Mouse (Mus musculus) midbrain, embryonic 11.5 days (tissue): Measurements from ENCODE around the gene Tom1l2. TPM values are rescaled to one million over a fixed set of nuclear protein-coding genes. Genes with fewer than 3 reads are reported as not detected.

Experiments used
- ATAC-seq: fragments of 200-750 bp; cut with Nextera tagmentation; 2 replicates; pipeline ENCODE4 v1.8.0; 2017; ENCODE audit warnings: moderate TSS enrichment, moderate library complexity; ENCODE audit not compliant: low FRiP score
- DNase-seq: peaks from one replicate; pipeline ENCODE4 v3.0.0; 2015; ENCODE audit warnings: low spot score; ENCODE audit errors: missing footprints
- H3K27ac ChIP-seq: fragments of 300-500 bp; sonication (generic); 2 replicates; pipeline ENCODE4 v1.5.1; 2014; ENCODE audit warnings: low read depth, low read length
- H3K27me3 ChIP-seq: fragments of 300-500 bp; sonication (generic); 2 replicates; pipeline ENCODE4 v1.6.1; 2014; ENCODE audit warnings: mild to moderate bottlenecking, low read length, moderate library complexity, mixed read lengths; ENCODE audit not compliant: control insufficient read depth, insufficient read depth
- H3K36me3 ChIP-seq: fragments of 300-500 bp; sonication (generic); 2 replicates; pipeline ENCODE4 v1.6.1; 2014; ENCODE audit warnings: mild to moderate bottlenecking, low read length, moderate library complexity, mixed read lengths; ENCODE audit not compliant: control insufficient read depth, insufficient read depth
- H3K4me1 ChIP-seq: fragments of 300-500 bp; sonication (generic); 2 replicates; pipeline ENCODE4 v1.6.1; 2014; ENCODE audit warnings: low read length; ENCODE audit not compliant: control insufficient read depth, insufficient read depth
- H3K4me2 ChIP-seq: fragments of 300-500 bp; sonication (generic); 2 replicates; pipeline ENCODE4 v1.6.1; 2014; ENCODE audit warnings: mild to moderate bottlenecking, moderate library complexity
- H3K4me3 ChIP-seq: fragments of 300-500 bp; sonication (generic); 2 replicates; pipeline ENCODE4 v1.5.1; 2014; ENCODE audit warnings: low read depth, low read length
- H3K9ac ChIP-seq: fragments of 300-500 bp; sonication (generic); 2 replicates; pipeline ENCODE4 v1.6.1; 2014; ENCODE audit warnings: low read length
- H3K9me3 ChIP-seq: fragments of 300-500 bp; sonication (generic); 2 replicates; pipeline ENCODE4 v1.6.1; 2016; ENCODE audit warnings: low read length; ENCODE audit not compliant: control insufficient read depth
- WGBS: fragments of 180-500 bp; shearing (Covaris S2); extraction: QIAGEN DNeasy Blood & Tissue Kit; methylation state at CpG from one replicate; pipeline ENCODE4 v1.1.7; 2014; 5-methylcytosine and 5-hydroxymethylcytosine counted together
- polyA plus RNA-seq: library from polyadenylated mRNA; unstranded; fragments of >200 nt; fragmentation: Nextera tagmentation; extraction: Ambion mirVana; gene quantifications from 2 replicates; pipeline ENCODE4 v1.2.1, GENCODE M21; 2014

Tom1l2 gene
- polyA plus RNA-seq, 1 experiment from 2014 or later: 12.1 TPM

DNA sequence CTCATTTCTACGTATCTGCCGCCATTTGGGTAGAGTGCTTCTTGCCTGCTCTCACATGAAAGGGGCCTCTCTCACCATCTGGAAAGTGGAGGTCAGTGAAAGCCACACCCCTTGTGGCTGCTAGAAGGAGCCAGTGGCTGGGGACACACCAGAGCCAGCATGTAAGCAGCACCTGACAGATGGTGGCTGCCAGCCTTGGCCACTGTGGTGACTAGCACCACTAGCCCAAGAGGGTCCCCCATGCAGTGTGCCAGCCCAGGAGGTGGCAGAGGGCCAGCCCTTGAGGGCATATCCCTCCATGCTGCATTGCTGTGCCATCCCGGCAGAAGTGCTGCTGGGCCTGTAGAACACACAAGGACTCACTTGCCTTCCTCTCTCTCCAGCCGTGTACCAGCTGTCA is 159.1 kb downstream of the Tom1l2 start:
- peaks cover 27% of the 10 kb centered on the region for H3K36me3 ChIP-seq

GRCm38 (mm10) chr11:60192534-60192933 is 160.2 kb downstream of the Tom1l2 start:
- H3K27me3 ChIP-seq: no peaks in the 10 kb centered on the region
- H3K36me3 ChIP-seq: peaks cover 32% of the 10 kb centered on the region
- WGBS: 80% methylated on average over 6 of the region's 6 CpGs
- H3K9me3 ChIP-seq: peaks cover 6% of the 10 kb centered on the region; the same call in 1 of the 2 replicates
- no peak overlapping the region for H3K27ac ChIP-seq
- DNase-seq (no peak), ATAC-seq (no peak)
- H3K4me2 ChIP-seq: no peak overlapping the region
- H3K4me1 ChIP-seq: no peaks in the 10 kb centered on the region
- H3K9ac ChIP-seq: no peak overlapping the region
- no peak overlapping the region for H3K4me3 ChIP-seq

More for the DNA sequence above, 159.1 kb downstream of the Tom1l2 start:
- Histone ChIP-seq H3K9ac (no peak overlapping the region), H3K4me3 (no peak overlapping the region), H3K27me3 (no peaks in the 10 kb centered on the region), H3K4me2 (no peak overlapping the region), H3K27ac (no peak overlapping the region), H3K4me1 (no peaks in the 10 kb centered on the region), H3K9me3 (peaks cover 6% of the 10 kb centered on the region; the same call in 1 of the 2 replicates)
- DNase-seq (no peak), ATAC-seq (no peak)
- WGBS: 87% methylated on average over 4 of the region's 4 CpGs

DNA sequence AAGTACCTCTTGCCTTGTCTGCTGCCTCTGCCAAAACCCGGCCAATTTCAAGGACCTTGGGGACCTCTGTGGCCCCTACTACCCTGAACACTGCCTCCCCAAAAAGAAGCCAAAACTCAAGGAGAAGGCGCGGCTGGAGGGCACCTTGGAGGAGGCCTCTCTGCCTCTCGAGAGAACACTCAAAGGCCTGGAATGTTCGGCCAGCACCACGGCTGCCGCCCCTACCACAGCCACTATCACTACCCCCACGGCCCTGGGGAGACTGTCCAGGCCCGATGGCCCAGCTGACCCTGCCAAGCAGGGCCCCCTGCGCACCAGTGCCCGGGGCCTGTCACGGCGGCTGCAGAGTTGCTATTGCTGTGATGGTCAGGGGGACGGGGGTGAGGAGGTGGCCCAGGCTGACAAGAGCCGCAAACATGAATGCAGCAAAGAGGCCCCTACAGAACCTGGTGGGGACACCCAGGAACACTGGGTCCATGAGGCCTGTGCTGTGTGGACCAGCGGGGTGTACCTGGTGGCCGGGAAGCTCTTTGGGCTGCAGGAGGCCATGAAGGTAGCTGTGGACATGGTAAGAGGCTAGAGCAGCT is 162.6 kb downstream of the Tom1l2 start:
- no peak overlapping the region for H3K4me2 ChIP-seq
- DNase-seq (no peak), ATAC-seq (no peak)
- peaks cover 42% of the 10 kb centered on the region for H3K36me3 ChIP-seq
- peaks cover 6% of the 10 kb centered on the region; the same call in 1 of the 2 replicates for H3K9me3 ChIP-seq
- no peak overlapping the region for H3K4me3 ChIP-seq
- H3K27ac ChIP-seq: no peak overlapping the region
- 91% methylated on average over 17 of the region's 17 CpGs for WGBS
- H3K9ac ChIP-seq: no peak overlapping the region
- peaks cover 1% of the 10 kb centered on the region; the same call in 1 of the 2 replicates for H3K4me1 ChIP-seq
- H3K27me3 ChIP-seq: no peaks in the 10 kb centered on the region

DNA sequence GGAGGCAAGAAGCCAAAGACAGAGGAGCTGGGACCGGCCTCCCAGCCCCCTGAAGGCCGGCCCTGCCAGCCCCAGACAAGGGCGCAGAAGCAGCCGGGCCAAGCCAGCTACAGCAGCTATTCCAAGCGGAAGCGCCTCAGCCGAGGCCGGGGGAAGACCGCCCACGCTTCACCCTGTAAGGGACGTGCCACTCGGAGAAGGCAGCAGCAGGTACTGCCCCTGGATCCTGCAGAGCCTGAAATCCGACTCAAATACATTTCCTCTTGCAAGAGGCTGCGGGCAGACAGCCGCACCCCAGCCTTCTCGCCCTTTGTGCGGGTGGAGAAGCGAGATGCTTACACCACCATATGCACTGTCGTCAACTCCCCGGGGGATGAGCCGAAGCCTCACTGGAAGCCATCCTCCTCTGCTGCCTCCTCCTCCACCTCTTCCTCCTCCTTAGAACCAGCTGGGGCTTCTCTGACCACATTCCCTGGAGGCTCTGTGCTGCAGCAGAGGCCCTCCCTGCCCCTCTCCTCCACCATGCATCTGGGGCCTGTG is 163.1 kb downstream of the Tom1l2 start:
- H3K36me3 ChIP-seq: peaks cover 37% of the 10 kb centered on the region
- DNase-seq: no peak
- peaks cover 7% of the 10 kb centered on the region for H3K4me1 ChIP-seq
- WGBS: 91% methylated on average over 21 of the region's 21 CpGs
- H3K27ac ChIP-seq: no peak overlapping the region; the same call in 1 of the 2 replicates
- no peak for ATAC-seq
- H3K9ac ChIP-seq: no peak overlapping the region
- no peak overlapping the region for H3K4me3 ChIP-seq
- no peak overlapping the region for H3K4me2 ChIP-seq
- H3K9me3 ChIP-seq: peaks cover 2% of the 10 kb centered on the region; the same call in 1 of the 2 replicates
- no peaks in the 10 kb centered on the region for H3K27me3 ChIP-seq

GRCm38 (mm10) chr11:60188275-60188853 is 164.3 kb downstream of the Tom1l2 start:
- H3K36me3 ChIP-seq: peaks cover 32% of the 10 kb centered on the region; the same call in 1 of the 2 replicates
- peaks cover 19% of the 10 kb centered on the region for H3K4me1 ChIP-seq
- no peaks in the 10 kb centered on the region for H3K9me3 ChIP-seq
- H3K9ac ChIP-seq: no peak overlapping the region
- H3K4me3 ChIP-seq: no peak overlapping the region
- no peak for DNase-seq
- H3K4me2 ChIP-seq: no peak overlapping the region
- 91% methylated on average over 25 of the region's 25 CpGs for WGBS
- no peaks in the 10 kb centered on the region for H3K27me3 ChIP-seq
- no peak for ATAC-seq
- H3K27ac ChIP-seq: no peak overlapping the region

DNA sequence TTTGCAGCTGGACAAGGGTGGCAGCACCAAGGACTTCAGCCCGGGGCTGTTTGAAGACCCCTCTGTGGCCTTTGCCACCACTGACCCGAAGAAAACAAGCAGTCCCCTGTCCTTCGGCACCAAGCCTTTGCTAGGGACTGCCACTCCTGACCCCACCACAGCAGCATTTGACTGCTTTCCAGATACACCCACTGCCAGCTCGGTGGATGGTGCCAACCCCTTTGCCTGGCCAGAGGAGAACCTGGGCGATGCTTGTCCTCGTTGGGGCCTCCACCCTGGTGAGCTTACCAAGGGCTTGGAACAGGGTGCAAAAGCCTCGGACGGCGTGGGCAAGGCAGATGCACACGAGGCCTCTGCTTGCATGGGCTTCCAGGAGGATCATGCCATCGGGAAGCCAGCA is 165.6 kb downstream of the Tom1l2 start:
- Histone ChIP-seq H3K4me1 (peaks cover 32% of the 10 kb centered on the region), H3K4me2 (no peak overlapping the region), H3K27me3 (no peaks in the 10 kb centered on the region), H3K36me3 (peaks cover 32% of the 10 kb centered on the region; the same call in 1 of the 2 replicates), H3K4me3 (no peak overlapping the region), H3K9me3 (no peaks in the 10 kb centered on the region), H3K9ac (no peak overlapping the region), H3K27ac (no peak overlapping the region)
- DNase-seq (no peak), ATAC-seq (no peak)
- 95% methylated on average over 11 of the region's 11 CpGs for WGBS

DNA sequence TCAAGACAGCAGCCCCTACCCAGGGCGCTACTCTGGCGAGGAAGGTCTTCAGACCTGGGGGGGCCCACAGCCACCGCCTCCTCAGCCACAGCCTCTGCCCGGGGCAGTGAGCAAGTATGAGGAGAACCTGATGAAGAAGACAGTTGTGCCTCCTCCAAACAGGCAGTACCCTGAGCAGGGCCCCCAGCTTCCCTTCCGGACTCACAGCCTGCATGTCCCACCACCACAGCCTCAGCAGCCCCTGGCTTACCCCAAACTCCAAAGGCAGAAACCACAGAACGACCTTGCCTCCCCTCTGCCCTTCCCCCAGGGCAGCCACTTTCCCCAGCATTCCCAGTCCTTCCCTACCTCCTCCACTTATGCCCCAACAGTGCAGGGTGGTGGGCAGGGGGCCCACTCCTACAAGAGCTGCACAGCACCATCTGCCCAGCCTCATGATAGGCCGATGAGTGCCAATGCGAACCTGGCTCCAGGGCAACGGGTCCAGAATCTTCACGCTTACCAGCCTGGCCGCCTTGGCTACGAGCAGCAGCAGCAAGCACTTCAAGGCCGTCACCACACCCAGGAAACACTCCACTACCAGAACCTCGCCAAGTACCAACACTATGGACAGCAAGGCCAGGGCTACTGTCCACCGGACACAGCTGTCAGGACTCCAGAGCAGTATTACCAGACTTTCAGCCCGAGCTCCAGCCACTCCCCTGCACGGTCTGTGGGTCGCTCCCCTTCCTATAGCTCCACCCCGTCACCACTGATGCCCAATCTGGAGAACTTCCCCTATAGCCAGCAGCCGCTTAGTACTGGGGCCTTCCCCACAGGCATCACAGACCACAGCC is 167.1 kb downstream of the Tom1l2 start:
- DNase-seq (no peak), ATAC-seq (no peak)
- no peak overlapping the region for H3K9ac ChIP-seq
- no peaks in the 10 kb centered on the region for H3K27me3 ChIP-seq
- no peak overlapping the region for H3K27ac ChIP-seq
- no peaks in the 10 kb centered on the region for H3K9me3 ChIP-seq
- 85% methylated on average over 20 of the region's 20 CpGs for WGBS
- H3K4me2 ChIP-seq: no peak overlapping the region
- no peak overlapping the region for H3K4me3 ChIP-seq
- peaks cover 36% of the 10 kb centered on the region for H3K4me1 ChIP-seq
- H3K36me3 ChIP-seq: peaks cover 25% of the 10 kb centered on the region; the same call in 1 of the 2 replicates

DNA sequence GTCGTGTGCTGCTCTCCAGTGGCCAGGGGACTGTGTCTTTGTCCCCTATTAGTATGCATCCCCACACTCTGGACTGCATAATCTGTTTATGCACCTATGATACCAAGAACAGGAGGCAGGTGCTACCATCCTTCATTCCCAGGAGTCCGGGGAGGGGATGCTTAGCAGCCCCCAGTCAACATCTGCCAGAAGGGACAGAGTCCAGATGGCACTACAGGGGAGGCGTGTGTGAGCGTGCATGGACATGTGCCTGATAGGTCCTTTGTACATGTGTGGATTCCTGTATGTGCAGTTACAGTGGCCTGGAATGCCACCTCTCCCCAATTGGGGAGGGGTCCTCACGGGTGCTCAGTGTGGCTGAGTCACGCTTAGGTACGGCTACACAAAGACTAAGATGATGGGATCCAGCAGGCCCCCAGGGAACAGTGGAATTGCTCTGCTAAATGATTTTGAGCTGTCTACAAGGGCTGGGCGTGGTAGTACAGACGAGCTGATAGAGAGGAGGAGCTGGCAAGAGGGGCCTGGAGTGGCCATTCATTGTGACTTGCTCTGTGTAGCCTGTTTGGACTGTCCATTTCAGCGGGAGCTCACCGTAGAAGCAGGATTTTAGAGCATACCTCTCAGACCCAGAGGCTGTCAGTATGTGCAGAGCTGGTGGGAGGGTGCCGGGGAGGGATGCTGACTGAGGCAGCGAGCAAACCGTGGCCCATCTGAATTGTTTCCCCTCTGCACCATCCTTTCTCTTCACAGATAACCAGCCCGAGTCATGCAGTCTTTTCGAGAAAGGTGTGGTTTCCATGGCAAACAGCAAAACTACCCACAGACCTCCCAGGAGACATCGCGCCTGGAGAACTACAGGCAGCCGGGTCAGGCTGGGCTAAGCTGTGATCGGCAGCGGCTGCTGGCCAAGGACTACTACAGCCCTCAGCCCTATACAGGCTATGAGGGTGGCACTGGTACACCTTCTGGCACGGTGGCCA is 168.1 kb downstream of the Tom1l2 start:
- ATAC-seq: peak; percentile 62; the same call in 1 of the 2 replicates
- Histone ChIP-seq H3K9ac (peak overlapping the region; percentile 28), H3K36me3 (peaks cover 22% of the 10 kb centered on the region; the same call in 1 of the 2 replicates), H3K4me3 (no peak overlapping the region), H3K27ac (peak overlapping the region; percentile 31), H3K4me2 (no peak overlapping the region), H3K4me1 (peaks cover 36% of the 10 kb centered on the region), H3K27me3 (no peaks in the 10 kb centered on the region), H3K9me3 (no peaks in the 10 kb centered on the region)
- 45% methylated on average over 22 of the region's 22 CpGs for WGBS
- DNase-seq: no peak
